In the genomic region with DNA sequence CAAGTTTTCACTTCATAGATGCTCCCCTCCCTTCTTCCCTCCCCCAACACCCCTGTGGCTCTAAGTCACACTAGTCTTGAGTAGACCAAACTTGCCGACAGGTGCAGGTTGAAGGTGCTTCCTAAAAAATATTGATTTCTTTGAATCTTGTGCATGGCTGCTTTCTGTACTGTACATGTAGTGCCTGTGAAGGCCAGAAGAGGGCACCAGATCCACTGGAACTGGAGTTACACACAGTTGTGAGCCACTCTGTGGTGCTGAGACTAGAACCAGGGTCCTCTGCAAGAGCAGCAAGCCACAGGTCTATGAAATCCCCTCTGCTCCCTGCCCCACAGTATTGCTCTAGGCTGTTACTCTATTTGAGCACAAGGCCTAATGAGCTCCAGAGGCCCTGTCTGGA, we compare ENCODE assay signal across 19 mouse cellular contexts.
A peak's percentile ranks its signal among the peaks of the same experiment; 100 is the strongest.
DNase-seq lines count a peak whose midpoint lies in the region; ATAC-seq and TF ChIP-seq lines count a peak whose summit lies in the region.
"Had no signal": no experiment of that assay in that cellular context is flagged by ENCODE, and none has a peak within 500 bp of the region (broad histone marks: within the 10 kb centered on the region; RNA-seq: fewer than 3 reads in every experiment).

No protein-coding gene starts in this region.

- no peak overlapping the region for H3K4me2 ChIP-seq in hindbrain, postnatal 0 days (ENCODE audit: low read depth, low read length)
- H3K4me2 ChIP-seq in hindbrain, embryonic 12.5 days (replicated peaks) = no peak overlapping the region
- H3K4me2 ChIP-seq: embryonic facial prominence, embryonic 13.5 days; lung, embryonic 15.5 days; neural tube, embryonic 12.5 days had no signal

- ATAC-seq in hindbrain, postnatal 0 days = no peak
- no peak for ATAC-seq in hindbrain, embryonic 12.5 days (ENCODE audit: low FRiP score)
- ATAC-seq: Patski had no signal

- no peak for DNase-seq in hindbrain, postnatal 0 days (ENCODE audit: low spot score)
- DNase-seq in lung, adult 2 months = no peak
- DNase-seq in lung, adult 18-20 months = no peak
- DNase-seq in ES-CJ7 (ENCODE audit: low read depth, low spot score) = peak; percentile 46
- DNase-seq in yolk sac, embryonic 10.5 days (ENCODE audit: low spot score) = no peak
- DNase-seq: cerebellum, adult 11-12 months; heart, adult 11 months; kidney, adult 11 months; kidney, postnatal 25 days; layer of hippocampus, postnatal 36 days; right cerebral cortex, postnatal 25 days; thymus, postnatal 14 days had no signal

- H3K27ac ChIP-seq in hindbrain, postnatal 0 days = no peak overlapping the region
- H3K27ac ChIP-seq in hindbrain, embryonic 12.5 days = no peak overlapping the region
- no peak overlapping the region for H3K27ac ChIP-seq in small intestine, adult 2 months (ENCODE audit: insufficient read depth, low read depth, low read length)
- H3K27ac ChIP-seq: embryonic facial prominence, embryonic 13.5 days; lung, embryonic 15.5 days; neural tube, embryonic 12.5 days had no signal

- 97% methylated on average over 1 of the region's 1 CpGs for WGBS in hindbrain, postnatal 0 days
- WGBS in hindbrain, embryonic 12.5 days = 97% methylated on average over 1 of the region's 1 CpGs
- WGBS in lung, adult 2 months = 97% methylated on average over 1 of the region's 1 CpGs
- WGBS in small intestine, adult 2 months = 95% methylated on average over 1 of the region's 1 CpGs

- no peak for TF ChIP-seq POLR2A in lung, adult 2 months (IDR thresholded peaks at IDR 0.05; ENCODE audit: borderline replicate concordance, extremely low read depth, low read depth, low read length)
- TF ChIP-seq POLR2A in small intestine, adult 2 months (IDR thresholded peaks at IDR 0.05; ENCODE audit: low read depth, low read length) = no peak

- no peaks in the 10 kb centered on the region for H3K36me3 ChIP-seq in hindbrain, postnatal 0 days (ENCODE audit: insufficient read depth, low read length)
- no peaks in the 10 kb centered on the region for H3K36me3 ChIP-seq in hindbrain, embryonic 12.5 days
- H3K36me3 ChIP-seq in small intestine, adult 2 months (ENCODE audit: control insufficient read depth, insufficient read depth, low read length) = no peaks in the 10 kb centered on the region
- H3K36me3 ChIP-seq: embryonic facial prominence, embryonic 13.5 days; limb, embryonic 10.5 days; lung, embryonic 15.5 days; neural tube, embryonic 12.5 days had no signal

- H3K4me3 ChIP-seq in hindbrain, postnatal 0 days (ENCODE audit: low read length) = no peak overlapping the region
- no peak overlapping the region for H3K4me3 ChIP-seq in hindbrain, embryonic 12.5 days
- no peak overlapping the region for H3K4me3 ChIP-seq in lung, adult 2 months (replicated peaks; ENCODE audit: extremely low read depth, low read depth, low read length)
- H3K4me3 ChIP-seq in small intestine, adult 2 months (ENCODE audit: low read depth, low read length) = no peak overlapping the region
- H3K4me3 ChIP-seq: embryonic facial prominence, embryonic 13.5 days; limb, embryonic 10.5 days; lung, embryonic 15.5 days; neural tube, embryonic 12.5 days had no signal

- peaks cover 4% of the 10 kb centered on the region; the same call in 1 of the 2 replicates for H3K9me3 ChIP-seq in hindbrain, postnatal 0 days (ENCODE audit: low read length)
- H3K9me3 ChIP-seq in hindbrain, embryonic 12.5 days (replicated peaks) = peaks cover 6% of the 10 kb centered on the region; the same call in 1 of the 2 replicates
- H3K9me3 ChIP-seq: limb, embryonic 10.5 days; lung, embryonic 15.5 days had no signal

- no peaks in the 10 kb centered on the region for H3K4me1 ChIP-seq in hindbrain, postnatal 0 days (ENCODE audit: insufficient read depth, low read length)
- peaks cover 12% of the 10 kb centered on the region for H3K4me1 ChIP-seq in hindbrain, embryonic 12.5 days
- no peaks in the 10 kb centered on the region for H3K4me1 ChIP-seq in lung, adult 2 months (ENCODE audit: control insufficient read depth, insufficient read depth, low read length)
- no peaks in the 10 kb centered on the region for H3K4me1 ChIP-seq in small intestine, adult 2 months (ENCODE audit: control insufficient read depth, insufficient read depth, insufficient read length, low read length)
- H3K4me1 ChIP-seq: neural tube, embryonic 12.5 days had no signal

- TF ChIP-seq CTCF in hindbrain, postnatal 0 days (IDR thresholded peaks at IDR 0.05; ENCODE audit: low read depth) = peak; percentile 36
- TF ChIP-seq CTCF in lung, adult 2 months (IDR thresholded peaks at IDR 0.05; ENCODE audit: insufficient read depth, low read length) = 0 out of 2 replicates have a peak, but pooled peaks have one; percentile 12
- TF ChIP-seq CTCF in small intestine, adult 2 months (IDR thresholded peaks at IDR 0.05; ENCODE audit: extremely low read depth, insufficient read length, insufficient replicate concordance, low read depth, low read length) = peak; percentile 27; the same call in 1 of the 2 replicates

- no peak overlapping the region for H3K9ac ChIP-seq in hindbrain, postnatal 0 days (replicated peaks; ENCODE audit: low read length)
- no peak overlapping the region for H3K9ac ChIP-seq in hindbrain, embryonic 12.5 days
- H3K9ac ChIP-seq: embryonic facial prominence, embryonic 13.5 days; lung, embryonic 15.5 days; neural tube, embryonic 12.5 days had no signal

- H3K27me3 ChIP-seq in hindbrain, postnatal 0 days (ENCODE audit: insufficient read depth, low read length) = no peaks in the 10 kb centered on the region
- no peaks in the 10 kb centered on the region for H3K27me3 ChIP-seq in hindbrain, embryonic 12.5 days
- H3K27me3 ChIP-seq in small intestine, adult 2 months (ENCODE audit: control insufficient read depth, insufficient read depth, low read length) = no peaks in the 10 kb centered on the region
- H3K27me3 ChIP-seq: embryonic facial prominence, embryonic 13.5 days; lung, embryonic 15.5 days had no signal
